Mouse (Mus musculus) embryonic facial prominence, embryonic 12.5 days (tissue): ENCODE data around the gene Ccdc159. TPM values are rescaled to one million over a fixed set of nuclear protein-coding genes. Genes with fewer than 3 reads are reported as not detected.

Source experiments
- ATAC-seq: fragments of 200-750 bp; cut with Nextera tagmentation; 2 replicates; pipeline ENCODE4 v1.8.0; 2017; ENCODE audit not compliant: insufficient number of reproducible peaks, insufficient read depth, low FRiP score, low TSS enrichment
- H3K27ac ChIP-seq: fragments of 300-500 bp; sonication (generic); 2 replicates; pipeline ENCODE4 v1.5.1; 2016; ENCODE audit warnings: mild to moderate bottlenecking
- H3K27me3 ChIP-seq: fragments of 300-500 bp; sonication (generic); 2 replicates; pipeline ENCODE4 v1.6.1; 2016; ENCODE audit warnings: mild to moderate bottlenecking, moderate library complexity
- H3K36me3 ChIP-seq: fragments of 300-500 bp; sonication (generic); 2 replicates; pipeline ENCODE4 v1.6.1; 2016; ENCODE audit warnings: mild to moderate bottlenecking
- H3K4me1 ChIP-seq: fragments of 300-500 bp; sonication (generic); 2 replicates; pipeline ENCODE4 v1.6.1; 2016
- H3K4me2 ChIP-seq: fragments of 300-500 bp; sonication (generic); replicated peaks from 2 replicates; pipeline ENCODE4 v1.6.1; 2016; ENCODE audit warnings: mild to moderate bottlenecking, moderate library complexity
- H3K4me3 ChIP-seq: fragments of 300-500 bp; sonication (generic); 2 replicates; pipeline ENCODE4 v1.5.1; 2016; ENCODE audit warnings: mild to moderate bottlenecking
- H3K9ac ChIP-seq: fragments of 300-500 bp; sonication (generic); 2 replicates; pipeline ENCODE4 v1.6.1; 2016; ENCODE audit warnings: mild to moderate bottlenecking, moderate library complexity
- H3K9me3 ChIP-seq: fragments of 300-500 bp; sonication (generic); 2 replicates; pipeline ENCODE4 v1.6.1; 2016; ENCODE audit warnings: mild to moderate bottlenecking, moderate library complexity
- WGBS: fragments of 180-500 bp; shearing (Covaris S2); methylation state at CpG from one replicate; pipeline ENCODE4 v1.1.7; 2016; 5-methylcytosine and 5-hydroxymethylcytosine counted together
- polyA plus RNA-seq: library from polyadenylated mRNA; unstranded; fragments of >200 nt; fragmentation: Nextera tagmentation; extraction: Ambion mirVana; gene quantifications from 2 replicates; pipeline ENCODE4 v1.2.1, GENCODE M21; 2016

Gene Ccdc159
- polyA plus RNA-seq, 1 experiment from 2014 or later, result 5.6 TPM

DNA sequence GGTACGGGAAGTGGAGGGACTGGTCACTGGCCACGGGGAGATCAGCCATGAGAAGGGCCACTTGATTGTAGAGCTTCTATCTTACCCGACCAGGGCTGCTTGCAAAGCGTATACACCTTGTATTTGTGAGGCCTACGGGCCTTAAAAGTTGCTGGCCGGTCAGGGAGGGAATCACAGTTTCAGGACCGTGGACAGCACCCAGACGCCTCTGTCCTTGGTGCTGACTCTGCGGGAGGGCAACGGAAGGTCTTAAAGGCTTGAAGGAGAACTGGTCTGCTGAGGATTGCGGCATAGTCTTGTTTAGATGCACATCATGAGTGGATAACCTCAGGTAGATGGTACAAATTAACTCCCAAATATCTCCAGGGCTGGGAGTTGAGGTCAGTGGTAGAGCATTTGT, 23.1 kb downstream of the Ccdc159 start:
- WGBS, result 17% methylated on average over 11 of the region's 11 CpGs
- Histone ChIP-seq H3K9ac (no peak overlapping the region), H3K9me3 (no peaks in the 10 kb centered on the region), H3K27me3 (peaks cover 26% of the 10 kb centered on the region), H3K4me2 (no peak overlapping the region), H3K27ac (no peak overlapping the region), H3K4me1 (peaks cover 8% of the 10 kb centered on the region), H3K4me3 (no peak overlapping the region), H3K36me3 (no peaks in the 10 kb centered on the region)
- no peak for ATAC-seq

GRCm38 (mm10) chr9:21951977-21952376, 24.7 kb downstream of the Ccdc159 start:
- 67% methylated on average over 3 of the region's 3 CpGs for WGBS
- Histone ChIP-seq H3K27ac (no peak overlapping the region), H3K36me3 (no peaks in the 10 kb centered on the region), H3K4me1 (peaks cover 14% of the 10 kb centered on the region), H3K4me2 (no peak overlapping the region), H3K9ac (no peak overlapping the region), H3K9me3 (no peaks in the 10 kb centered on the region), H3K27me3 (peaks cover 20% of the 10 kb centered on the region), H3K4me3 (no peak overlapping the region)
- ATAC-seq, result no peak

DNA sequence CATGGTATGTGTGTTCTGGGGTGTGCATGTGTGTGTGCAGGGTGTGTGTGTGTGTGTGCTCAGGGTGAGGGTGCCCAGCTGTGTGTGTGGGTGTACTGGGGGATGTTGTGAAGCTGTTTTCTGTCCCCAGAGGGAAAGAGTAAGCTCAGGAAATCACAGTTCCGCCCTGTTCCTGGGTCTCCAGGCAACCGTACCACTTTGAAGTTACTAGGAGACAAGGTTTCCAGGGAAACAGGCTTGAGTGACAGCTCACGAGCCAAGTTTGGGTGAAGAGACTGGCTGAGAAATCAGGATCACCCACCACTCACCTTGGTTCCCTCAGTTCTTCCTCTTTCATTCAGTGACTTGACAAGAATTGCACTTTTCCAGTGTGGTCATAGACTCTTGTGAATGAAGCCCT, 26.3 kb downstream of the Ccdc159 start:
- Histone ChIP-seq H3K36me3 (no peaks in the 10 kb centered on the region), H3K4me1 (peaks cover 5% of the 10 kb centered on the region), H3K27ac (no peak overlapping the region), H3K9ac (no peak overlapping the region), H3K4me2 (no peak overlapping the region), H3K27me3 (peaks cover 5% of the 10 kb centered on the region), H3K9me3 (no peaks in the 10 kb centered on the region), H3K4me3 (no peak overlapping the region)
- WGBS, result 11% methylated on average over 3 of the region's 3 CpGs
- no peak for ATAC-seq

GRCm38 (mm10) chr9:21954635-21955034, 27.4 kb downstream of the Ccdc159 start:
- Histone ChIP-seq H3K27me3 (peaks cover 12% of the 10 kb centered on the region), H3K4me1 (peaks cover 5% of the 10 kb centered on the region), H3K9me3 (no peaks in the 10 kb centered on the region), H3K36me3 (no peaks in the 10 kb centered on the region), H3K4me2 (no peak overlapping the region), H3K27ac (no peak overlapping the region), H3K9ac (no peak overlapping the region), H3K4me3 (no peak overlapping the region)
- WGBS, result 75% methylated on average over 3 of the region's 3 CpGs
- no peak for ATAC-seq

- H3K4me3 ChIP-seq, result peak overlapping the region; percentile 56
- peak overlapping the region; percentile 65; the same call in 1 of the 2 replicates for H3K9ac ChIP-seq
- peak; percentile 43 for ATAC-seq
- no peaks in the 10 kb centered on the region for H3K36me3 ChIP-seq
- H3K27ac ChIP-seq, result peak overlapping the region; percentile 37; the same call in 1 of the 2 replicates
- WGBS, result 3% methylated on average over 18 of the region's 18 CpGs
- H3K4me1 ChIP-seq, result peaks cover 5% of the 10 kb centered on the region
- H3K4me2 ChIP-seq, result peak overlapping the region; percentile 64
- peaks cover 17% of the 10 kb centered on the region for H3K27me3 ChIP-seq
- no peaks in the 10 kb centered on the region for H3K9me3 ChIP-seq
Observed at GRCm38 (mm10) chr9:21955225-21955569, 27.9 kb downstream of the Ccdc159 start.

GRCm38 (mm10) chr9:21955570-21956281, 28.5 kb downstream of the Ccdc159 start, which contains the start of gene Swsap1:
Swsap1 (plus strand) TSS chr9:21955755.
- H3K27me3 ChIP-seq, result peaks cover 22% of the 10 kb centered on the region
- peaks cover 5% of the 10 kb centered on the region for H3K4me1 ChIP-seq
- no peaks in the 10 kb centered on the region for H3K9me3 ChIP-seq
- H3K4me2 ChIP-seq, result peak within 1 kb of the TSS; percentile 64
- peak within 1 kb of the TSS; percentile 56 for H3K4me3 ChIP-seq
- H3K36me3 ChIP-seq, result no peaks in the 10 kb centered on the region
- H3K9ac ChIP-seq, result peak within 1 kb of the TSS; percentile 65
- peak; percentile 99 for ATAC-seq
- peak within 1 kb of the TSS; percentile 77 for H3K27ac ChIP-seq
- WGBS, result under 1% methylated on average over 54 of the region's 54 CpGs

DNA sequence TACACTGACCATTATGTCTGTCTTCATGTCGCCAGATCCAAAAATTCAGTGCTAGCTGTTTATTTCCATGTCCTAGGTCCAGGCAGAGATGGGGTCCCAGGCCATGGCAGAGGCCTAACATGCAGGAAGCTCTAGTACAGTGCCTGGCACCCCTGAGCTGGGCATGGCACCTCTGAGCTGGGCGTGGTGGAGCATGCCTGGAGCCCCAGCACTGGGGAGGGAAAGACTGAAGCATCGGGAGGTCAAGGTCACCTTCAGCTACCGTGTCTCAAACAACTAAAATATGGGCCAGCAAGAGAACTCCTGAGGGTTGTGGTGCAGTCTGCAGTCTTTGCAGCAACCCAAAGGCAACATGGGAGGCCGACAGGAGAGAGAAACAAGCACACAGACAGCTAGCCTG, 31.1 kb downstream of the Ccdc159 start:
- H3K36me3 ChIP-seq, result no peaks in the 10 kb centered on the region
- H3K9me3 ChIP-seq, result no peaks in the 10 kb centered on the region
- no peak overlapping the region for H3K27ac ChIP-seq
- peaks cover 48% of the 10 kb centered on the region for H3K27me3 ChIP-seq
- H3K4me2 ChIP-seq, result no peak overlapping the region
- H3K9ac ChIP-seq, result no peak overlapping the region
- 82% methylated on average over 5 of the region's 5 CpGs for WGBS
- no peak for ATAC-seq
- no peak overlapping the region for H3K4me3 ChIP-seq
- peaks cover 22% of the 10 kb centered on the region for H3K4me1 ChIP-seq

DNA sequence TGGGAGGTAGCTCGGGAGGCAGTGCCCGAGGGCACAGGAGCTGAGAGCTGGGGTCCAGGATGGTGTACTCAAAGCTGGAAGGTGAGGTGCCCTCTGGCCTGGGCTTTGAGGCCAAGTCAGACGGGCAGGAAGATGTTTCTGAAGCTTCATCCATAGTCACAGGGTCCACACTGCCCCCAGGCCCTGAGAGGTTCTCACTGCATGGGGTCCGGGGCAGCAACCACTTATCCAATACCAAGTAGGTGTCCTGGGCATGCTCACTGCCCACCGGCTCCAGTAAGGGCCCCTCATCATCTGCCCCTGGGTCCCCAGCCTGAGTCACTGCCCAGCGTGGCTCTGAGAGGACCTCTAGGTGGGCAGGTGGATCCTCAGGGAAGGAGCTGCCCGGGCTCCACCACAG, 32.0 kb downstream of the Ccdc159 start:
- H3K36me3 ChIP-seq, result no peaks in the 10 kb centered on the region
- peaks cover 22% of the 10 kb centered on the region for H3K4me1 ChIP-seq
- H3K27me3 ChIP-seq, result peaks cover 51% of the 10 kb centered on the region
- no peak overlapping the region for H3K27ac ChIP-seq
- 88% methylated on average over 7 of the region's 7 CpGs for WGBS
- no peak overlapping the region for H3K4me3 ChIP-seq
- no peak overlapping the region for H3K9ac ChIP-seq
- ATAC-seq, result no peak
- H3K9me3 ChIP-seq, result no peaks in the 10 kb centered on the region
- H3K4me2 ChIP-seq, result no peak overlapping the region

GRCm38 (mm10) chr9:21960135-21960534, 32.9 kb downstream of the Ccdc159 start:
- H3K4me1 ChIP-seq, result peaks cover 22% of the 10 kb centered on the region
- no peak overlapping the region for H3K27ac ChIP-seq
- H3K36me3 ChIP-seq, result no peaks in the 10 kb centered on the region
- no peak for ATAC-seq
- H3K27me3 ChIP-seq, result peaks cover 51% of the 10 kb centered on the region
- no peaks in the 10 kb centered on the region for H3K9me3 ChIP-seq
- WGBS, result 49% methylated on average over 9 of the region's 9 CpGs
- H3K9ac ChIP-seq, result no peak overlapping the region
- no peak overlapping the region for H3K4me2 ChIP-seq
- no peak overlapping the region for H3K4me3 ChIP-seq

GRCm38 (mm10) chr9:21960558-21961208, 33.4 kb downstream of the Ccdc159 start:
- WGBS, result 8% methylated on average over 26 of the region's 26 CpGs
- Histone ChIP-seq H3K4me1 (peaks cover 22% of the 10 kb centered on the region), H3K9me3 (no peaks in the 10 kb centered on the region), H3K27me3 (peaks cover 51% of the 10 kb centered on the region), H3K9ac (no peak overlapping the region), H3K36me3 (no peaks in the 10 kb centered on the region), H3K27ac (no peak overlapping the region), H3K4me3 (peak overlapping the region; percentile 47; the same call in 1 of the 2 replicates), H3K4me2 (peak overlapping the region; percentile 81; the same call in 1 of the 2 replicates)
- ATAC-seq, result no peak

GRCm38 (mm10) chr9:21961366-21961980, 34.2 kb downstream of the Ccdc159 start:
- H3K4me3 ChIP-seq, result peak overlapping the region; percentile 47
- no peaks in the 10 kb centered on the region for H3K36me3 ChIP-seq
- WGBS, result 1% methylated on average over 35 of the region's 35 CpGs
- H3K9ac ChIP-seq, result no peak overlapping the region
- H3K4me1 ChIP-seq, result peaks cover 20% of the 10 kb centered on the region
- ATAC-seq, result no peak
- H3K9me3 ChIP-seq, result no peaks in the 10 kb centered on the region
- peak overlapping the region; percentile 81 for H3K4me2 ChIP-seq
- peaks cover 51% of the 10 kb centered on the region for H3K27me3 ChIP-seq
- H3K27ac ChIP-seq, result no peak overlapping the region

DNA sequence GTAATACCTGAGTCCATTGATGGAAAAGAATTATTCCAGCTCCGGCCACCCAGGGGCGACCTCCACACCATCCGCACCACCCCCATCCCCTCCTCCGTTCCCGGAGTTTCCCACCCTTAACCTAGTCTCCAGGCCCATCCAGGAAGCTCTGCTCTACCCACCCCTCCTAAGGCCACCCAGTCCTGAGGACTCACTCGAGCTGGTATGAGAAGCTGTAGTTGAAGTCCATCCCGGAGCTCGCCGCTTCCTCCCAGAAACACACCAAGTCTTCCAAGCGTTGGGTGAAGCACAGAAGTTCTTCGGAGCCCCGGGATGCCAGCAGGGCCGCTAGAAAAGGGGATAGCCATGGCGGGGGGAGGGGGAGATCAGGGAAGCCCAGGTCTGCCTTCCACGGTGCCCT, 34.7 kb downstream of the Ccdc159 start:
- Histone ChIP-seq H3K9ac (peak overlapping the region; percentile 46), H3K4me2 (peak overlapping the region; percentile 81), H3K4me1 (peaks cover 17% of the 10 kb centered on the region), H3K4me3 (peak overlapping the region; percentile 47), H3K9me3 (no peaks in the 10 kb centered on the region), H3K27ac (no peak overlapping the region), H3K36me3 (no peaks in the 10 kb centered on the region), H3K27me3 (peaks cover 51% of the 10 kb centered on the region)
- ATAC-seq, result no peak
- WGBS, result under 1% methylated on average over 15 of the region's 15 CpGs
